Mouse (Mus musculus): ENCODE results near the gene Pde5a. TPM values are rescaled to one million over a fixed set of nuclear protein-coding genes. Genes with fewer than 3 reads are reported as not detected.

Pde5a gene
- polyA plus RNA-seq, 1 experiment from 2014 or later: 5.0 TPM

GRCm38 (mm10) chr3:122894772-122895171 is 166.0 kb downstream of the Pde5a start, which contains the start of gene Fabp2:
Gene Fabp2, plus strand, starts transcription at chr3:122895072.
- no peak within 1 kb of the TSS for H3K4me3 ChIP-seq (replicated peaks)
- no peak within 1 kb of the TSS for H3K4me2 ChIP-seq (replicated peaks)
- no peak within 1 kb of the TSS for H3K27ac ChIP-seq (replicated peaks)
- H3K36me3 ChIP-seq: no peaks in the 10 kb centered on the region
- no peaks in the 10 kb centered on the region for H3K4me1 ChIP-seq
- no peaks in the 10 kb centered on the region for H3K9me3 ChIP-seq (replicated peaks)
- 89% methylated on average over 3 of the region's 3 CpGs for WGBS
- no peaks in the 10 kb centered on the region for H3K27me3 ChIP-seq
- ATAC-seq (ENCODE audit: insufficient number of reproducible peaks, low FRiP score, low TSS enrichment, low read depth): no peak
- H3K9ac ChIP-seq: no peak within 1 kb of the TSS

GRCm38 (mm10) chr3:122895189-122895731 is 166.5 kb downstream of the Pde5a start:
- 80% methylated on average over 11 of the region's 11 CpGs for WGBS
- no peak overlapping the region for H3K27ac ChIP-seq (replicated peaks)
- H3K4me1 ChIP-seq: no peaks in the 10 kb centered on the region
- H3K9me3 ChIP-seq (replicated peaks): no peaks in the 10 kb centered on the region
- ATAC-seq (ENCODE audit: insufficient number of reproducible peaks, low FRiP score, low TSS enrichment, low read depth): no peak
- no peak overlapping the region for H3K4me3 ChIP-seq (replicated peaks)
- no peaks in the 10 kb centered on the region for H3K36me3 ChIP-seq
- no peak overlapping the region for H3K4me2 ChIP-seq (replicated peaks)
- H3K9ac ChIP-seq: no peak overlapping the region
- H3K27me3 ChIP-seq: no peaks in the 10 kb centered on the region

- 58% methylated on average over 6 of the region's 6 CpGs for WGBS
- Histone ChIP-seq H3K4me3 (replicated peaks) (no peak overlapping the region), H3K9ac (no peak overlapping the region), H3K27ac (replicated peaks) (no peak overlapping the region), H3K4me1 (no peaks in the 10 kb centered on the region), H3K9me3 (replicated peaks) (no peaks in the 10 kb centered on the region), H3K27me3 (no peaks in the 10 kb centered on the region), H3K4me2 (replicated peaks) (no peak overlapping the region), H3K36me3 (no peaks in the 10 kb centered on the region)
- no peak for ATAC-seq (ENCODE audit: insufficient number of reproducible peaks, low FRiP score, low TSS enrichment, low read depth)
These were observed 169.5 kb downstream of the Pde5a start for GRCm38 (mm10) chr3:122898254-122898653.

- WGBS: 41% methylated on average over 12 of the region's 12 CpGs
- H3K4me3 ChIP-seq (replicated peaks): no peak overlapping the region
- 0 out of 2 replicates have a peak, but pooled peaks cover 4% of the 10 kb centered on the region for H3K4me1 ChIP-seq
- no peak overlapping the region for H3K27ac ChIP-seq (replicated peaks)
- H3K36me3 ChIP-seq: no peaks in the 10 kb centered on the region
- no peak overlapping the region for H3K9ac ChIP-seq
- no peaks in the 10 kb centered on the region for H3K27me3 ChIP-seq
- no peak for ATAC-seq (ENCODE audit: insufficient number of reproducible peaks, low FRiP score, low TSS enrichment, low read depth)
- H3K4me2 ChIP-seq (replicated peaks): no peak overlapping the region
- H3K9me3 ChIP-seq (replicated peaks): no peaks in the 10 kb centered on the region
These were observed 175.1 kb downstream of the Pde5a start for GRCm38 (mm10) chr3:122903746-122904433.

- Histone ChIP-seq H3K4me1 (0 out of 2 replicates have a peak, but pooled peaks cover 4% of the 10 kb centered on the region), H3K36me3 (no peaks in the 10 kb centered on the region), H3K27ac (replicated peaks) (no peak overlapping the region), H3K9me3 (replicated peaks) (no peaks in the 10 kb centered on the region), H3K9ac (no peak overlapping the region), H3K4me3 (replicated peaks) (no peak overlapping the region), H3K27me3 (no peaks in the 10 kb centered on the region), H3K4me2 (replicated peaks) (no peak overlapping the region)
- WGBS: 86% methylated on average over 2 of the region's 2 CpGs
- ATAC-seq (ENCODE audit: insufficient number of reproducible peaks, low FRiP score, low TSS enrichment, low read depth): no peak
These were observed 179.1 kb downstream of the Pde5a start for GRCm38 (mm10) chr3:122907841-122908240.

Other genes with a start within 250 kb of the Pde5a start
- gene Fnbp1l, start 109.2 kb upstream of the Pde5a start, polyA plus RNA-seq (2015; fragmentation: Nextera tagmentation; extraction: Ambion mirVana): 37.3 and 41.1 TPM in 2 replicates
- gene Fabp2, start 166.1 kb downstream of the Pde5a start, polyA plus RNA-seq (2015; fragmentation: Nextera tagmentation; extraction: Ambion mirVana): 0.35 TPM in 1 of 2 replicates, not detected in the other
- gene Gm10959, start 190.4 kb downstream of the Pde5a start, polyA plus RNA-seq (2015; fragmentation: Nextera tagmentation; extraction: Ambion mirVana): not detected in 2 replicates
- gene 1810037I17Rik, start 195.3 kb downstream of the Pde5a start, polyA plus RNA-seq (2015; fragmentation: Nextera tagmentation; extraction: Ambion mirVana): 114 and 117 TPM in 2 replicates

Measured in embryonic facial prominence, embryonic 15.5 days (tissue).